Mouse (Mus musculus) c-Kit-positive CD71-negative TER-119-negative erythroid progenitor cells, embryonic 14.5 days (primary cell): ENCODE data around the gene Gm16253.

Experiments used
- DNase-seq: peaks from one replicate; pipeline ENCODE4 v3.0.0-alpha.2; 2013; ENCODE audit warnings: low read depth

Gene Gm16253

GRCm38 (mm10) chr3:96557694-96558093, 19.1 kb upstream of the Gm16253 start, which contains the start of gene Txnip:
TSS of gene Txnip (plus strand) at chr3:96557957.
- peak; percentile 99 for DNase-seq

- DNase-seq, result no peak
Measured at GRCm38 (mm10) chr3:96558159-96558558, 18.6 kb upstream of the Gm16253 start.

- DNase-seq, result no peak
Measured at GRCm38 (mm10) chr3:96558668-96559196, 18.1 kb upstream of the Gm16253 start.

GRCm38 (mm10) chr3:96559398-96559910, 17.3 kb upstream of the Gm16253 start:
- DNase-seq, result no peak

- no peak for DNase-seq
Measured at GRCm38 (mm10) chr3:96559911-96560850, 16.6 kb upstream of the Gm16253 start.

- no peak for DNase-seq
Measured at GRCm38 (mm10) chr3:96560881-96561668, 15.7 kb upstream of the Gm16253 start.

GRCm38 (mm10) chr3:96561946-96562681, 14.7 kb upstream of the Gm16253 start:
- DNase-seq, result no peak

GRCm38 (mm10) chr3:96563267-96563666, 13.5 kb upstream of the Gm16253 start:
- no peak for DNase-seq

- no peak for DNase-seq
Measured at GRCm38 (mm10) chr3:96563911-96564632, 12.7 kb upstream of the Gm16253 start.

GRCm38 (mm10) chr3:96564633-96565032, 12.2 kb upstream of the Gm16253 start:
- DNase-seq, result no peak

- DNase-seq, result no peak
Measured at GRCm38 (mm10) chr3:96565105-96565504, 11.7 kb upstream of the Gm16253 start.

GRCm38 (mm10) chr3:96566661-96567450, 9.9 kb upstream of the Gm16253 start:
- no peak for DNase-seq

GRCm38 (mm10) chr3:96568605-96569004, 8.2 kb upstream of the Gm16253 start:
- DNase-seq, result no peak

GRCm38 (mm10) chr3:96569506-96569905, 7.3 kb upstream of the Gm16253 start:
- no peak for DNase-seq

GRCm38 (mm10) chr3:96569966-96570605, 6.7 kb upstream of the Gm16253 start:
- no peak for DNase-seq

- DNase-seq, result no peak
Measured at GRCm38 (mm10) chr3:96570643-96571042, 6.1 kb upstream of the Gm16253 start.

GRCm38 (mm10) chr3:96571336-96571735, 5.4 kb upstream of the Gm16253 start:
- DNase-seq, result no peak

- no peak for DNase-seq
Measured at GRCm38 (mm10) chr3:96571896-96572698, 4.7 kb upstream of the Gm16253 start.
